Mouse (Mus musculus) midbrain, embryonic 12.5 days (tissue): ENCODE measurements around the gene Acvr1b. TPM values are rescaled to one million over a fixed set of nuclear protein-coding genes. Genes with fewer than 3 reads are reported as not detected.

ENCODE experiments used
- microRNA-seq: library from miRNA; unstranded; fragments of <30 nt; microRNA quantifications from one replicate; pipeline ENCODE4, GENCODE M21; 2017
- polyA plus RNA-seq: library from polyadenylated mRNA; unstranded; fragments of >200 nt; fragmentation: Nextera tagmentation; extraction: Ambion mirVana; gene quantifications from 2 replicates; pipeline ENCODE4 v1.2.1, GENCODE M21; 2016

The Acvr1b gene
- polyA plus RNA-seq, 1 experiment from 2014 or later: 14.8 TPM

Small RNA genes lying within 50 kb of the gene (microRNA-seq; reads per million reads assigned to microRNA genes)
- gene Mir6962: 1.4 reads per million

Other genes starting within 250 kb of the Acvr1b start
- gene Gm47841, start 126.7 kb upstream of the Acvr1b start, polyA plus RNA-seq: not detected in 2 replicates
- gene Fignl2, start 95.5 kb upstream of the Acvr1b start, polyA plus RNA-seq: 0.34 and 0.37 TPM in 2 replicates
- not detected in 2 replicates for gene Ankrd33, start 58.3 kb upstream of the Acvr1b start, polyA plus RNA-seq
- gene Acvrl1, start 45.5 kb upstream of the Acvr1b start, polyA plus RNA-seq: 8.0 and 10.7 TPM in 2 replicates
- gene Grasp, start 50.1 kb downstream of the Acvr1b start, polyA plus RNA-seq: 5.5 and 5.9 TPM in 2 replicates
- 3.4 and 4.0 TPM in 2 replicates for gene Nr4a1, start 80.2 kb downstream of the Acvr1b start, polyA plus RNA-seq
- 63.9 and 68.1 TPM in 2 replicates for gene Atg101, start 110.2 kb downstream of the Acvr1b start, polyA plus RNA-seq
- 0.15 TPM in 1 of 2 replicates, not detected in the other for gene 6030408B16Rik, start 119.1 kb downstream of the Acvr1b start, polyA plus RNA-seq
- gene Krt80, start 196.1 kb downstream of the Acvr1b start, polyA plus RNA-seq: 0.14 and 0.18 TPM in 2 replicates
- gene Krt7, start 237.0 kb downstream of the Acvr1b start, polyA plus RNA-seq: 5.8 and 6.3 TPM in 2 replicates